Mouse (Mus musculus) embryo, embryonic 10.5 days (tissue): ENCODE measurements around the gene Gm11639.

Experiments
- DNase-seq: peaks from one replicate; pipeline ENCODE4 v3.0.0-alpha.2; 2015; ENCODE audit warnings: low spot score

The Gm11639 gene

GRCm38 (mm10) chr11:104704097-104704496, 18.6 kb downstream of the Gm11639 start:
- DNase-seq: peak; percentile 1

GRCm38 (mm10) chr11:104707084-104707483, 21.6 kb downstream of the Gm11639 start:
- peak; percentile 18 for DNase-seq

GRCm38 (mm10) chr11:104744995-104745568, 59.6 kb downstream of the Gm11639 start:
- no peak for DNase-seq

- DNase-seq: peak; percentile 7
Observed at GRCm38 (mm10) chr11:104765762-104766161, 80.3 kb downstream of the Gm11639 start.

GRCm38 (mm10) chr11:104767068-104767467, 81.6 kb downstream of the Gm11639 start:
- no peak for DNase-seq

GRCm38 (mm10) chr11:104768072-104768471, 82.6 kb downstream of the Gm11639 start:
- DNase-seq: peak; percentile 65

GRCm38 (mm10) chr11:104778796-104779195, 93.3 kb downstream of the Gm11639 start:
- DNase-seq: no peak

- DNase-seq: no peak
Observed at GRCm38 (mm10) chr11:104944723-104945122, 259.2 kb downstream of the Gm11639 start.

- no peak for DNase-seq
Observed at GRCm38 (mm10) chr11:104952349-104952748, 266.8 kb downstream of the Gm11639 start.

GRCm38 (mm10) chr11:104967862-104968261, 282.4 kb downstream of the Gm11639 start:
- DNase-seq: no peak

GRCm38 (mm10) chr11:104968388-104968787, 282.9 kb downstream of the Gm11639 start:
- DNase-seq: no peak

- DNase-seq: no peak
Observed at GRCm38 (mm10) chr11:104971322-104971721, 285.8 kb downstream of the Gm11639 start.

- no peak for DNase-seq
Observed at GRCm38 (mm10) chr11:104972480-104972879, 287.0 kb downstream of the Gm11639 start.

- no peak for DNase-seq
Observed at GRCm38 (mm10) chr11:104977976-104978375, 292.5 kb downstream of the Gm11639 start.

- DNase-seq: no peak
Observed at GRCm38 (mm10) chr11:104981342-104982055, 296.0 kb downstream of the Gm11639 start.

- DNase-seq: no peak
Observed at GRCm38 (mm10) chr11:105009232-105009631, 323.7 kb downstream of the Gm11639 start.

GRCm38 (mm10) chr11:105021071-105021470, 335.6 kb downstream of the Gm11639 start:
- DNase-seq: peak; percentile 26

GRCm38 (mm10) chr11:105028744-105029348, 343.3 kb downstream of the Gm11639 start:
- no peak for DNase-seq

- DNase-seq: no peak
Observed at GRCm38 (mm10) chr11:105029525-105029924, 344.0 kb downstream of the Gm11639 start.

GRCm38 (mm10) chr11:105030229-105030628, 344.7 kb downstream of the Gm11639 start:
- no peak for DNase-seq

GRCm38 (mm10) chr11:105031103-105031502, 345.6 kb downstream of the Gm11639 start:
- DNase-seq: no peak

GRCm38 (mm10) chr11:105035081-105035480, 349.6 kb downstream of the Gm11639 start:
- no peak for DNase-seq

- DNase-seq: no peak
Observed at GRCm38 (mm10) chr11:105063292-105063691, 377.8 kb downstream of the Gm11639 start, which contains the start of gene Efcab3. Gene Efcab3 (plus strand): TSS chr11:105063592.
